Mouse (Mus musculus) stomach, postnatal 0 days (tissue): ENCODE measurements at regions not wholly inside any gene's neighbourhood (a gene's known extent, or its start where the extent isn't known, plus 50 kb on each side); places are given as distances from the start of the nearest gene placed in this dataset.

Source experiments
- ATAC-seq: fragments of 200-750 bp; cut with Nextera tagmentation; 2 replicates; pipeline ENCODE4 v1.8.0; 2017; ENCODE audit not compliant: low FRiP score, low TSS enrichment
- DNase-seq: peaks from one replicate; pipeline ENCODE4 v3.0.0-alpha.2; 2016; ENCODE audit warnings: low spot score
- H3K27ac ChIP-seq: fragments of 300-500 bp; sonication (generic); replicated peaks from 2 replicates; pipeline ENCODE4 v1.5.1; 2014; ENCODE audit warnings: mild to moderate bottlenecking, control low read depth
- H3K27me3 ChIP-seq: fragments of 300-500 bp; sonication (generic); 2 replicates; pipeline ENCODE4 v1.6.1; 2014; ENCODE audit warnings: low read length; ENCODE audit not compliant: control insufficient read depth, insufficient read depth
- H3K36me3 ChIP-seq: fragments of 300-500 bp; sonication (generic); 2 replicates; pipeline ENCODE4 v1.6.1; 2014; ENCODE audit warnings: low read length, mixed read lengths; ENCODE audit not compliant: control insufficient read depth, insufficient read depth
- H3K4me1 ChIP-seq: fragments of 300-500 bp; sonication (generic); replicated peaks from 2 replicates; pipeline ENCODE4 v1.6.1; 2014; ENCODE audit warnings: antibody characterized with exemption; ENCODE audit not compliant: control insufficient read depth, insufficient read depth
- H3K4me2 ChIP-seq: fragments of 300-500 bp; sonication (generic); replicated peaks from 2 replicates; pipeline ENCODE4 v1.6.1; 2014; ENCODE audit warnings: low read depth, mild to moderate bottlenecking, control low read depth, moderate library complexity
- H3K4me3 ChIP-seq: fragments of 300-500 bp; sonication (generic); 2 replicates; pipeline ENCODE4 v1.5.1; 2014; ENCODE audit warnings: low read depth, low read length, control low read depth
- H3K9ac ChIP-seq: fragments of 300-500 bp; sonication (generic); 2 replicates; pipeline ENCODE4 v1.6.1; 2014; ENCODE audit warnings: mild to moderate bottlenecking, low read length, control low read depth, mixed read lengths
- H3K9me3 ChIP-seq: fragments of 300-500 bp; sonication (generic); 2 replicates; pipeline ENCODE4 v1.6.1; 2016; ENCODE audit warnings: low read length; ENCODE audit not compliant: control insufficient read depth
- CTCF ChIP-seq: IDR thresholded peaks from 2 replicates; pipeline ENCODE4 v1.5.1; 2016; ENCODE audit warnings: antibody characterized with exemption, low read depth, mild to moderate bottlenecking, moderate library complexity
- EP300 ChIP-seq: optimal IDR thresholded peaks from 2 replicates; pipeline ENCODE3; 2016; ENCODE audit warnings: antibody characterized with exemption
- WGBS: fragments of 180-500 bp; shearing (Covaris S2); extraction: QIAGEN DNeasy Blood & Tissue Kit; methylation state at CpG from one replicate; pipeline ENCODE4 v1.1.7; 2014; 5-methylcytosine and 5-hydroxymethylcytosine counted together

- 32% methylated on average over 5 of the region's 5 CpGs for WGBS
- Histone ChIP-seq H3K9ac (no peak overlapping the region), H3K27ac (no peak overlapping the region), H3K4me1 (no peaks in the 10 kb centered on the region), H3K4me2 (no peak overlapping the region), H3K27me3 (no peaks in the 10 kb centered on the region), H3K9me3 (no peaks in the 10 kb centered on the region), H3K4me3 (no peak overlapping the region), H3K36me3 (no peaks in the 10 kb centered on the region)
- ATAC-seq (no peak), DNase-seq (no peak)
- TF ChIP-seq CTCF (no peak), EP300 (no peak)
Measured at GRCm38 (mm10) chr10:37626758-37627201, 488.1 kb upstream of the Marcks start.

- H3K4me3 ChIP-seq, result no peak overlapping the region
- no peak overlapping the region for H3K4me2 ChIP-seq
- H3K4me1 ChIP-seq, result no peaks in the 10 kb centered on the region
- ATAC-seq (no peak), DNase-seq (no peak)
- no peaks in the 10 kb centered on the region for H3K9me3 ChIP-seq
- H3K27me3 ChIP-seq, result no peaks in the 10 kb centered on the region
- H3K9ac ChIP-seq, result no peak overlapping the region
- H3K36me3 ChIP-seq, result no peaks in the 10 kb centered on the region
- H3K27ac ChIP-seq, result no peak overlapping the region
- no peak for TF ChIP-seq EP300
- TF ChIP-seq CTCF, result no peak
- 33% methylated on average over 1 of the region's 1 CpGs for WGBS
Measured at GRCm38 (mm10) chr10:37625972-37626757, 487.4 kb upstream of the Marcks start.

GRCm38 (mm10) chr10:37623041-37623440 lies 484.3 kb upstream of the Marcks start:
- H3K4me3 ChIP-seq, result no peak overlapping the region
- no peak overlapping the region for H3K27ac ChIP-seq
- H3K4me1 ChIP-seq, result no peaks in the 10 kb centered on the region
- ATAC-seq (no peak), DNase-seq (no peak)
- no peaks in the 10 kb centered on the region for H3K9me3 ChIP-seq
- H3K9ac ChIP-seq, result no peak overlapping the region
- no peak overlapping the region for H3K4me2 ChIP-seq
- no peaks in the 10 kb centered on the region for H3K36me3 ChIP-seq
- no peaks in the 10 kb centered on the region for H3K27me3 ChIP-seq
- TF ChIP-seq EP300 (no peak), CTCF (no peak)

GRCm38 (mm10) chr10:37618606-37619005 lies 479.9 kb upstream of the Marcks start:
- H3K36me3 ChIP-seq, result no peaks in the 10 kb centered on the region
- H3K4me1 ChIP-seq, result no peaks in the 10 kb centered on the region
- DNase-seq (no peak), ATAC-seq (no peak)
- no peaks in the 10 kb centered on the region for H3K9me3 ChIP-seq
- no peak overlapping the region for H3K9ac ChIP-seq
- WGBS, result 76% methylated on average over 1 of the region's 1 CpGs
- TF ChIP-seq CTCF (no peak), EP300 (no peak)
- no peaks in the 10 kb centered on the region for H3K27me3 ChIP-seq
- H3K4me3 ChIP-seq, result no peak overlapping the region
- no peak overlapping the region for H3K27ac ChIP-seq
- H3K4me2 ChIP-seq, result no peak overlapping the region

GRCm38 (mm10) chr10:37617708-37618300 lies 479.1 kb upstream of the Marcks start:
- H3K36me3 ChIP-seq, result no peaks in the 10 kb centered on the region
- no peaks in the 10 kb centered on the region for H3K27me3 ChIP-seq
- TF ChIP-seq CTCF (no peak), EP300 (no peak)
- H3K4me3 ChIP-seq, result no peak overlapping the region
- DNase-seq (no peak), ATAC-seq (no peak)
- H3K4me1 ChIP-seq, result no peaks in the 10 kb centered on the region
- no peaks in the 10 kb centered on the region for H3K9me3 ChIP-seq
- 82% methylated on average over 7 of the region's 7 CpGs for WGBS
- H3K4me2 ChIP-seq, result no peak overlapping the region
- H3K9ac ChIP-seq, result no peak overlapping the region
- H3K27ac ChIP-seq, result no peak overlapping the region
